ENCODE assay signal across 11 mouse cellular contexts in the genomic region with DNA sequence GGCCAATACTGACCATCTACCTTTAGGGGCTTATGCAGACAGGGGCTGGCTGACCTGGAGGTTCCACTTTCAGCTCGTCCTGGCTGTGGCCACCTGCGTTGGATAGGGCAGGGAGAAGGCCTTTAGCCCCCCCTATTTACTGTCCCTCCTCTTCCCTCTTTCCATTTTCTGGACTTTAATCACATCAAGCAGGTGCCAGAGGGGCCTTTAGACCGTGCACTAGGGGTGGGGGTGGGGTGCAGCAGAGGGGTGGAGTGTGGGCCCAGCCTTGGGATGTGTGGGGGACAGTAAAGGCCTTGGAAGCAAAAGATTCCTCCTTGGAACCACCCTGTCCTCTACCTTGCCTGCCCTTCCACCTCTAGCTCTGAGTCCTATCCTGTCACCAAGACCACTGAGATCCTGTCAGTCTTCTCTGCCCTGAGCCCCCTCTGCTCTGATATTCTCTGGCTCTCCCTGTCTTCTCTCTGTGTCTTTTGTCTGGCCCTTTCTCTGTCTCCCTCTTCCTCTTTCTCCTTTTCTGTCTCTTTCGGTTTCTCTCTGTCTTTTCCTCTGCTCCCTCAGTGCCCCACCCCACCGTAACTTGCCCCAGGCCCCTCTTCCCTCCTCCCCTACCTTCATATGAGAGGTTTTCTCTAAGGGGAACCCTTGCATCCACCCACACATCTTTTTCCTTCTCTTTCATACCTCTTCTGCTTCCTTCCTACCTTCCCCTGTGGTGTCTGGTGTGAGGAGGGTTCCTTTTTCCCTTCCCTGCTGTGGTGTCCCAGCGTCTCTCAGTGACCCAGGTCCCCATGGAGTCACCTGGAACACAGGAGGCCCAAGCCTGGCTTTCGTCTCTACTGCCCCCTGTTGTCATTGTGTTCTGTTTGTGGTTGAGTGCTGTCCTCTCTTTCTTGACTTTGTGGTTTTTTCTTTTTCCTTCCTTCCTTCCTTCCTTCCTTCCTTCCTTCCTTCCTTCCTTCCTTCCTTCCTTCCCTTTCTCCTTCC. TPM values are rescaled to one million over a fixed set of nuclear protein-coding genes. Genes with fewer than 3 reads are reported as not detected.
DNase-seq lines count a peak whose midpoint lies in the region; ATAC-seq and TF ChIP-seq lines count a peak whose summit lies in the region.
"Had no signal": no experiment of that assay in that cellular context is flagged by ENCODE, and none has a peak within 500 bp of the region (broad histone marks: within the 10 kb centered on the region; RNA-seq: fewer than 3 reads in every experiment).

No protein-coding gene starts in this region.

- 0 out of 2 replicates have a peak overlapping the region, but pooled peaks have one; percentile 40 for H3K4me2 ChIP-seq in forebrain, embryonic 13.5 days
- H3K4me2 ChIP-seq in forebrain, embryonic 15.5 days (replicated peaks): no peak overlapping the region
- peak overlapping the region; percentile 68 for H3K4me2 ChIP-seq in CH12.LX (ENCODE audit: insufficient read depth, low read depth, poor library complexity, severe bottlenecking)
- peak overlapping the region; percentile 27 for H3K4me2 ChIP-seq in liver, embryonic 16.5 days (ENCODE audit: low read depth, low read length)
- H3K4me2 ChIP-seq: midbrain, embryonic 12.5 days had no signal

- dilution Hi-C loops in CH12.LX (cut with MboI; ENCODE audit: extremely low pct_ligation_motif_present, extremely low pct_unique_long_range_greater_than_20kb, low sequenced_read_pairs): no loop called here

- TF ChIP-seq CTCF in kidney, adult 2 months (conservative IDR thresholded peaks at IDR 0.05; ENCODE audit: insufficient read depth, insufficient read length, low read depth, low read length): no peak
- no peak; a peak in 1 of 4 replicates for TF ChIP-seq CTCF in CH12.LX (conservative IDR thresholded peaks at IDR 0.05 in 1 of 2, IDR thresholded peaks at IDR 0.05 in 1 of 2; ENCODE audit: low read depth in 2 of 2, low read length in 2 of 2)

- no peak for TF ChIP-seq EP300 in CH12.LX (IDR thresholded peaks at IDR 0.05; ENCODE audit: low read length)

- TF ChIP-seq POLR2A in kidney, adult 2 months (IDR thresholded peaks at IDR 0.05; ENCODE audit: low read depth, low read length): no peak
- TF ChIP-seq POLR2A in CH12.LX (IDR thresholded peaks at IDR 0.05; ENCODE audit: low read depth, low read length): no peak

- 63% methylated on average over 7 of the region's 7 CpGs for WGBS in forebrain, embryonic 13.5 days
- WGBS in forebrain, embryonic 15.5 days: 52% methylated on average over 7 of the region's 7 CpGs
- WGBS in kidney, adult 2 months: 21% methylated on average over 6 of the region's 7 CpGs
- WGBS in liver, embryonic 16.5 days (ENCODE audit: insufficient replicate concordance): 42% methylated on average over 7 of the region's 7 CpGs

- DNase-seq in kidney, adult 2 months: peak; percentile 24
- DNase-seq in kidney, postnatal 4 days: no peak
- DNase-seq in CH12.LX (ENCODE audit: extremely low read depth): no peak
- DNase-seq in frontal cortex, postnatal 36 days (ENCODE audit: low spot score in 2 of 2): no peak
- no peak for DNase-seq in thymus, postnatal 25 days
- DNase-seq: adrenal gland, adult 8-10 months; gastrocnemius, postnatal 10 days had no signal

- in situ Hi-C loops in CH12.LX (cut with MboI; ENCODE audit: low pct_ligation_motif_present, low pct_unique_long_range_greater_than_20kb, low sequenced_read_pairs): no loop called here

- H3K9ac ChIP-seq in forebrain, embryonic 13.5 days: no peak overlapping the region
- H3K9ac ChIP-seq in forebrain, embryonic 15.5 days (replicated peaks): no peak overlapping the region
- peak overlapping the region; percentile 44 for H3K9ac ChIP-seq in CH12.LX (ENCODE audit: insufficient read depth, low read depth)
- H3K9ac ChIP-seq in liver, embryonic 16.5 days (ENCODE audit: low read depth, low read length): no peak overlapping the region
- H3K9ac ChIP-seq: midbrain, embryonic 12.5 days had no signal

- no peak overlapping the region for H3K27ac ChIP-seq in forebrain, embryonic 13.5 days
- H3K27ac ChIP-seq in forebrain, embryonic 15.5 days (replicated peaks): no peak overlapping the region
- peak overlapping the region; percentile 98 for H3K27ac ChIP-seq in kidney, adult 2 months (ENCODE audit: insufficient read depth, low read depth, low read length)
- H3K27ac ChIP-seq in CH12.LX (ENCODE audit: insufficient read depth, low read depth): no peak overlapping the region
- no peak overlapping the region for H3K27ac ChIP-seq in liver, embryonic 16.5 days (ENCODE audit: low read length)
- H3K27ac ChIP-seq: midbrain, embryonic 12.5 days had no signal

- no peak overlapping the region for H3K4me3 ChIP-seq in forebrain, embryonic 13.5 days
- no peak overlapping the region for H3K4me3 ChIP-seq in forebrain, embryonic 15.5 days
- peak overlapping the region; percentile 91 for H3K4me3 ChIP-seq in kidney, adult 2 months (ENCODE audit: insufficient read depth, low read depth, low read length)
- H3K4me3 ChIP-seq in CH12.LX (replicated peaks in 1 of 3; ENCODE audit: low read depth in 2 of 3, low read length in 2 of 3, poor library complexity in 1 of 3): peak overlapping the region; percentile 35 to 45 (median 44)
- H3K4me3 ChIP-seq in liver, embryonic 16.5 days (ENCODE audit: low read depth, low read length): peak overlapping the region; percentile 44; the same call in 1 of the 2 replicates
- H3K4me3 ChIP-seq: midbrain, embryonic 12.5 days had no signal

- no peak for ATAC-seq in forebrain, embryonic 13.5 days
- no peak for ATAC-seq in forebrain, embryonic 15.5 days (replicated peaks)
- ATAC-seq in liver, embryonic 16.5 days (ENCODE audit: low read depth): peak; percentile 58

- TF ChIP-seq RAD21 in CH12.LX (IDR thresholded peaks at IDR 0.05; ENCODE audit: low read depth, low read length): no peak; the same call in 1 of the 2 replicates

- peaks cover 44% of the 10 kb centered on the region for H3K27me3 ChIP-seq in forebrain, embryonic 13.5 days
- H3K27me3 ChIP-seq in forebrain, embryonic 15.5 days: 0 out of 2 replicates have a peak, but pooled peaks cover 6% of the 10 kb centered on the region
- H3K27me3 ChIP-seq in kidney, adult 2 months (replicated peaks; ENCODE audit: control insufficient read depth, insufficient read depth, low read length): no peaks in the 10 kb centered on the region
- H3K27me3 ChIP-seq in CH12.LX (replicated peaks): no peaks in the 10 kb centered on the region
- H3K27me3 ChIP-seq in liver, embryonic 16.5 days (ENCODE audit: control insufficient read depth, insufficient read depth, low read depth, low read length): peaks cover 3% of the 10 kb centered on the region; the same call in 1 of the 2 replicates

- H3K79me2 ChIP-seq in CH12.LX (replicated peaks; ENCODE audit: control insufficient read depth, extremely low read depth, insufficient read depth, poor library complexity, severe bottlenecking): no peaks in the 10 kb centered on the region

- H3K9me3 ChIP-seq in forebrain, embryonic 13.5 days (replicated peaks): no peaks in the 10 kb centered on the region
- H3K9me3 ChIP-seq in forebrain, embryonic 15.5 days: no peaks in the 10 kb centered on the region
- H3K9me3 ChIP-seq in CH12.LX (replicated peaks; ENCODE audit: low read length): no peaks in the 10 kb centered on the region
- no peaks in the 10 kb centered on the region for H3K9me3 ChIP-seq in liver, embryonic 16.5 days (replicated peaks; ENCODE audit: control insufficient read depth, low read length)
- H3K9me3 ChIP-seq: midbrain, embryonic 12.5 days had no signal

- H3K36me3 ChIP-seq in forebrain, embryonic 13.5 days (ENCODE audit: poor library complexity, severe bottlenecking): no peaks in the 10 kb centered on the region
- H3K36me3 ChIP-seq in forebrain, embryonic 15.5 days: no peaks in the 10 kb centered on the region
- no peaks in the 10 kb centered on the region for H3K36me3 ChIP-seq in kidney, adult 2 months (ENCODE audit: control insufficient read depth, insufficient read depth, low read length)
- H3K36me3 ChIP-seq in CH12.LX (replicated peaks in 1 of 2; ENCODE audit: control insufficient read depth in 1 of 2, insufficient read depth in 1 of 2, low read length in 1 of 2): no peaks in the 10 kb centered on the region
- H3K36me3 ChIP-seq in liver, embryonic 16.5 days (ENCODE audit: control insufficient read depth, insufficient read depth): no peaks in the 10 kb centered on the region
- H3K36me3 ChIP-seq: midbrain, embryonic 12.5 days had no signal

- no peaks in the 10 kb centered on the region for H3K4me1 ChIP-seq in forebrain, embryonic 13.5 days
- H3K4me1 ChIP-seq in forebrain, embryonic 15.5 days: peaks cover 6% of the 10 kb centered on the region; the same call in 1 of the 2 replicates
- no peaks in the 10 kb centered on the region for H3K4me1 ChIP-seq in kidney, adult 2 months (ENCODE audit: control insufficient read depth, insufficient read depth, low read length)
- H3K4me1 ChIP-seq in CH12.LX (ENCODE audit: control insufficient read depth in 1 of 2, insufficient read depth in 2 of 2): peaks cover 0 to 3% of the 10 kb centered on the region in 2 experiments; a peak in 1 of 4 replicates
- H3K4me1 ChIP-seq in liver, embryonic 16.5 days (ENCODE audit: control insufficient read depth, low read depth, low read length): no peaks in the 10 kb centered on the region
- H3K4me1 ChIP-seq: midbrain, embryonic 12.5 days had no signal

TF ChIP-seq in CH12.LX, 34 proteins besides CTCF, POLR2A, EP300 and RAD21 (continues in another document):
- TF ChIP-seq MXI1 (IDR thresholded peaks at IDR 0.05; ENCODE audit: low read depth, low read length) (no peak), ELF1 (IDR thresholded peaks at IDR 0.05; ENCODE audit: low read depth, low read length) (no peak), USF2 (conservative IDR thresholded peaks at IDR 0.05; ENCODE audit: low read depth, low read length) (no peak), CHD1 (IDR thresholded peaks at IDR 0.05; ENCODE audit: low read depth, low read length) (no peak), MAZ (IDR thresholded peaks at IDR 0.05; ENCODE audit: low read depth, low read length) (no peak)

RNA-seq across cellular contexts. Expression of a gene that starts 35.9 kb away (rescaled TPM):
- 3.5 and 4.0 TPM in 2 replicates for polyA plus RNA-seq in forebrain, embryonic 13.5 days (2015; fragmentation: Nextera tagmentation; extraction: Ambion mirVana)
- polyA plus RNA-seq in forebrain, embryonic 15.5 days (2015; fragmentation: Nextera tagmentation; extraction: Ambion mirVana): 3.6 and 5.1 TPM in 2 replicates
- polyA plus RNA-seq in kidney, adult 2 months (2012; rRNA removed): 80.1 and 89.8 TPM in 2 replicates
- total RNA-seq in CH12.LX (2012; rRNA removed) (1.2 and 1.8 TPM in 2 replicates), CH12.LX (2014; rRNA removed) (0.39 and 0.71 TPM in 2 replicates)
- 3.3 and 4.2 TPM in 2 replicates for polyA plus RNA-seq in CH12.LX (2012; ENCODE audit: insufficient read length, low read depth)
- polyA plus RNA-seq in liver, embryonic 16.5 days (2015; fragmentation: Nextera tagmentation; extraction: Ambion mirVana): 1.8 and 2.7 TPM in 2 replicates

RNA-seq across cellular contexts. Expression of a gene that starts 52.9 kb away (rescaled TPM):
- polyA plus RNA-seq in forebrain, embryonic 13.5 days (2015; fragmentation: Nextera tagmentation; extraction: Ambion mirVana): 36.1 and 39.6 TPM in 2 replicates
- polyA plus RNA-seq in forebrain, embryonic 15.5 days (2015; fragmentation: Nextera tagmentation; extraction: Ambion mirVana): 33.7 and 38.2 TPM in 2 replicates
- polyA plus RNA-seq in kidney, adult 2 months (2012; rRNA removed): 41.7 and 42.6 TPM in 2 replicates
- total RNA-seq in CH12.LX (2012; rRNA removed) (52.3 and 59.3 TPM in 2 replicates), CH12.LX (2014; rRNA removed) (21.6 and 22.5 TPM in 2 replicates)
- 45.2 and 48.7 TPM in 2 replicates for polyA plus RNA-seq in CH12.LX (2012; ENCODE audit: insufficient read length, low read depth)
- polyA plus RNA-seq in liver, embryonic 16.5 days (2015; fragmentation: Nextera tagmentation; extraction: Ambion mirVana): 22.2 and 28.1 TPM in 2 replicates

Comparison
In these comparisons a context has a peak if more than half of its experiments do, and no peak if none do; other contexts are left out.
1. H3K4me3 ChIP-seq: peak in kidney, adult 2 months (single experiment), CH12.LX (3 of 3) and liver, embryonic 16.5 days (single experiment); none in forebrain, embryonic 13.5 days (single experiment) and forebrain, embryonic 15.5 days (single experiment).
2. RNA of a gene that starts 35.9 kb away (polyA plus RNA-seq): 80.1 to 89.8 TPM in kidney, adult 2 months; 3.6 to 5.1 TPM in forebrain, embryonic 15.5 days, 3.3 to 4.2 TPM in CH12.LX, 3.5 to 4.0 TPM in forebrain, embryonic 13.5 days and 1.8 to 2.7 TPM in liver, embryonic 16.5 days; every median in the first group is over 10 times any median in the second.